Mouse (Mus musculus): ENCODE measurements around the gene Sdc3.
A peak's percentile ranks its signal among the peaks of the same experiment; 100 is the strongest.

Gene Sdc3

DNA sequence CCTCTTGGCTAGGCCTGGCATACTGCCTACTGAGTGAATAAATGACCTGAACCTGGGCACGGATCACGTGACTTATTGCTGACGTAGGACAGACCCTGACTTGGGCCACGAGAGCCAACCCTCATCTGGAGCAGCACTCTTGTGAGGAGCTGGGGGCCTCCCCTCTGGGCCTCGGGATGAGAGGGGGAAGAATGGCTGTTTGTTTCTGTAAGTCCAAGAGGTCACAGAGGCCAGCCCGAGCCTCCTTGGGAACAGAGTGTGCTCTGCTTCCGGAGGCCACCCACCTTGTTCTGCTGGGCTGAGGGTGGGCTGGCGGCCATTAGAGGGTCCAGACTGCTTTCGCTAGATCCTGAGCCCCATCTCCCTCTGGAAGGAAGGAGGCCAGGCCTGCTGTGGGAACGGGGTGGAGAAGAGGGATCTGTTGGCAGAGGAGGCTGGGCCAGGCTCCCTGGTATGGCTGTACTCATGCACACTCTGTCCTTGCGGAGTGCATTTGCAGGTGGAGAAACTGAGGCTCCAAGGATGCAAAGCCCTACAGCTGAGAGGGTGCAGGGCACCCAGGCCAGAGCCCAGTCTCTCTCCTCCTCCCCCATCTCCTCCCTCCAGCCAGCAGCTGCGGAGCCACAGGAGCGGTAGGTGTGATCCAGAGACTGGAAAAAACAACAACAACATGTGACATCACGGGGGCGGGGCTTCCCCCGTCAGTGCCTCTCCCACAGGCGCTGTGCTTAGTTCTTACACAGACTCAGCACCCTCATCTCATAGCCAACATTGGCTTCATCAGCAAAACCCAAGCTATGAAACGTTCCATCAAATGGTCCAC is 36.7 kb downstream of the Sdc3 start:
- DNase-seq (ENCODE audit: low spot score): no peak

GRCm38 (mm10) chr4:130834122-130834521 is 41.8 kb downstream of the Sdc3 start:
- DNase-seq (ENCODE audit: low spot score): no peak

- DNase-seq (ENCODE audit: low spot score): no peak
These were observed 43.2 kb downstream of the Sdc3 start for GRCm38 (mm10) chr4:130835550-130835949.

DNA sequence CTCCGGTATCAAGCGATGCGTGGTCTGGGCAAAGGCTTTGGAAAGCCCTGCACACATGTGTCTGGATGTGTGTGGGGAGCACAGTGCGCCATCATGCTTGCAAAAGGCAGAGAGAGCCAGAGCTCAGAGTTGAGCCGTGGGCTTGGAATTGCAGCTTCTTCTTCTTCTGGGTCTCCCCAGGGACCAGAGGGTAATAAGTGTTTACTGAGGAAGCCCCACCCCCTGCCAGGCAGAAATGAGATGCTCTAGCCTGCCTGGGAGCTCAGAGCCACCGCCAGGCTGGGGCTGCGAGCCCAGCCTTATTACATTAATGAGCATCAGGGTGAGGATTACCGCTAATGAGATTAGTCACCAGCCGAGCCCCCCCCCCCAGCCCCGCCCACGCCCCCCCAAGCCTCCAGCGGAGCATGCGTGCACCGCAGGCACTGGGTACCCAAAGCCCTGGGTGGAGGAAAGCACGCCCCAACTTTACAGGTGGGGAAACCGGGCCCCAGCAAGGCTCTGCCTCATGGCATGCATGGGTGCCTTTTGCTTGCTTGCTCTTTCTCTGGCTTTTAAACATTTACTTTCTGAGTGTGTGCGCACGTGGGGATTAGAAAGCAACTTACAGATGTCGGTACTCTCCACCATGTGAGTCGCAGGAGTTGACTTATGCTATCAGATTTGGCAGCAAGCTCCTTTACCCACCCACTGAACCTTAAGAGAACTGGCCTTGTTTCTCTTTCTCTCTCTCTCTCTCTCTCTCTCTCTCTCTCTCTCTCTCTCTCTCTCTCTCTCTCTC is 44.1 kb downstream of the Sdc3 start:
- DNase-seq (ENCODE audit: low spot score): no peak

- DNase-seq (ENCODE audit: low spot score): no peak
These were observed 46.2 kb downstream of the Sdc3 start for GRCm38 (mm10) chr4:130838585-130838984.

- DNase-seq (ENCODE audit: low spot score): no peak
These were observed 48.9 kb downstream of the Sdc3 start for GRCm38 (mm10) chr4:130841107-130841840.

DNA sequence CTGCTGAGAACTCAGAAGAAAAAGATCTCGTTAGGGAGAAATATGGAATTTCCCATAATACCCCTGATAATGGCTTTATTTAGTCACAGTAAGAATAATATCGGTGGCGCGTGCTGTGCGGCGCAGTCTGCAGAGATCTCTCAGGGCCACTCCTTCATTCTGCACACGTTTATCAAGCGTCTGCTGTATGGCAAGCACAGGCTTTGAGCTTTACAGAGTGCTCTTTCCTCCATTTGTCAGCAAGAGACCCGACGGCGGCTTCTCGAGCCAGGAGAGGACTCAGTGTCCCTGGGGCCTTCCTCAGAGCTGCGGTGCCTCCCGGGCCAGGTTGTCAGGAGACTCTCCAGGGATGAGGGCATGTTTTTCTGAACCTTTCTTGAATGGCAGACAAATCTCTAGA is 56.5 kb downstream of the Sdc3 start:
- DNase-seq (ENCODE audit: low spot score): no peak

GRCm38 (mm10) chr4:130857661-130858060 is 65.3 kb downstream of the Sdc3 start:
- no peak for DNase-seq (ENCODE audit: low spot score)

DNA sequence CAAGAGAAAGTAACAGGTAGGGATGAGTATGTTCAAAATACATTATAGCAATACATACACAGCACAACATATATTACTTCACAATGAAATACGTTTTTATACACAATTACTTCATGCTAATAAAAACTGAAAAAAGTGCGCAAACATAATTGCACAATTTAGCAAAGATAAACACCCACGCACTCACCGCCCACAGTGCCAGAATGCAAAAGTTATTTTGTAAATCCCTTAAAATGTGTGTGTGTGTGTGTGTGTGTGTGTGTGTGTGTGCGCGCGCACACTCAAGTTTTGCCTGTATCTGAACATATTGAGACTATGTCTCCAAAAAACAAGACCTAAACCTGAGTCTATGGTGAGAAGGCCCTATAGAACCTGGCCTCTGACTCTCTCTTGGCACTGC is 66.5 kb downstream of the Sdc3 start:
- no peak for DNase-seq (ENCODE audit: low spot score)

- no peak for DNase-seq (ENCODE audit: low spot score)
These were observed 67.1 kb downstream of the Sdc3 start for GRCm38 (mm10) chr4:130859467-130859866.

DNA sequence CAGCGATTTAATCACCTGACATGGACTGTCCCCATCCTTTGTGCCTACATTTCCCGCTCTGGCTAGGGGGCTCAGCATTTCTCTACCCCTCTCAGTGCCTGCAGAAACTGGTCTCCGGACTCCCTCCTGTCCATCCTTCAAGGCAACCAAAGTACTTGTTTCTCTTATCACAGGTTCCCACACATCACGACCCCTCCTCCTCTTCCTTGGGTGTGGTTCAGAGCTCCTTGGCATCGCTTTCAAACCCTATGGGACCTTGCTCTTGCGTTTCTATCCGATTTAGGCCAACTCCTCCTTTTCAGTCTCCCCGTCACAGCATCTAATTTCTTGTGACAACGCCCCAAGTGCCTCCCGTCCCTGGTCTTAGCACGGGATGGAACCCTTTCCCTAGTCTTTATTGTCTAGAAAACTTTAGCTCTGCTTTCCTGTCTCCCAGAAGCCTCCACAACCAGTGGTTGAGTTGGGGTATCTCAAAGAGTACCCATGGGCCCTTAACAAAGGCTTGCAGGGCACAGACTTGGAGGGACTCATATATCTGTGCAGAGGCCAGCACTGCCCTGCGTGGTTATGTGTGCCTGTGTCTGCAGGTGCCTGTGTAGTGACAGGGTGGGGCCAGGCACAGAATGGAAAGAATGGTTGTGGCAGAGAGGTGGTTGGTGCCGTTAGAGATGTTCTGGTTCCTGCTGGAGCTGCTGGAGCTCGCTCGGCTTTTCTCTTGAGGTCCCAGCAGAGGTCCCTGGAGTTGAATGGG is 68.7 kb downstream of the Sdc3 start:
- DNase-seq (ENCODE audit: low spot score): no peak

- DNase-seq (ENCODE audit: low spot score): peak; percentile 31
These were observed 69.4 kb downstream of the Sdc3 start for GRCm38 (mm10) chr4:130861653-130862208.

GRCm38 (mm10) chr4:130862538-130862937 is 70.2 kb downstream of the Sdc3 start:
- DNase-seq (ENCODE audit: low spot score): no peak

- DNase-seq (ENCODE audit: low spot score): no peak
These were observed 73.1 kb downstream of the Sdc3 start for GRCm38 (mm10) chr4:130865460-130865859.

DNA sequence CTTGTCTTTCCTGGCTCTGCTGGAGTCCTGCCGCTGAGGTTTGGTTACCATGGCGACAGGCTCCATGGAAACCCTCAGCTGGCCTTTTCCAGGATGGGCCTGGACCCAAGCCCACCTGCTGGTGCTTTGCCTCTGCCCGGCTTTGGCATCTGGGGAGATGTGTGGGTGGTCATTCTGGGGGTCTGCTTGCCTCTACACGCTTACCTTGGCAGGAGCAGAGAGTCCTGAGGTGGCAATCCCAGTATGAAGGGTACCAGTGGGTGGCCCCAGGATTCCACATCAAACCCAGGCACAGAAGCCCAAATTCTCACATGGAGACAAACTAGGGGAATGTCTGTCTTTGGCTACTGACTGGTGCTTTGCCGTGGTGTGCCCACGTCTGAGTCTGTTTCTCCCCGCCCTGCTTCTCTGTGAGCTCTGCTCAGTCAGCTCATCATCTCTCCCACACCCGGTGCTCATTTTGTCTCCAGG is 73.6 kb downstream of the Sdc3 start:
- DNase-seq (ENCODE audit: low spot score): no peak

DNA sequence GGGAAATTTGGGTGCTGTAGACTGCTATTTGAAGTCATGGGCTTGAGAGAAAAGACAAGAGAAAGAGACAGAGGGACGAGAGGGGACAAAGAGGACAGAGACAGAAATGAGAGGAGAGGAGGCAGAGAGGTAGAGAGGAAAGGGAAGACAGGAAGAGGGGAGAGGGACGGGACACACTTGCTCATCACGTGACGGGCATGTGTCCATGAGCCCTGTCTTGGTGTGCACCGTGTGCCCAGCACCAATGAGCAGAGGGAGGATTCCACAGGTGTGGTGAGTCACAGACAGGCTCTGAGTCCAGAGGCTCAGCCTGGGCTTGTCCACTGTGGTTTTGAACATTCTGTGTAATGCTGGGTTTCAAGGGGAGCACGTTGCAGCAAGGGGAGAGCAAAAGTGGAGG is 75.6 kb downstream of the Sdc3 start:
- no peak for DNase-seq (ENCODE audit: low spot score)

- DNase-seq (ENCODE audit: low spot score): no peak
These were observed 76.5 kb downstream of the Sdc3 start for GRCm38 (mm10) chr4:130868803-130869202.

DNA sequence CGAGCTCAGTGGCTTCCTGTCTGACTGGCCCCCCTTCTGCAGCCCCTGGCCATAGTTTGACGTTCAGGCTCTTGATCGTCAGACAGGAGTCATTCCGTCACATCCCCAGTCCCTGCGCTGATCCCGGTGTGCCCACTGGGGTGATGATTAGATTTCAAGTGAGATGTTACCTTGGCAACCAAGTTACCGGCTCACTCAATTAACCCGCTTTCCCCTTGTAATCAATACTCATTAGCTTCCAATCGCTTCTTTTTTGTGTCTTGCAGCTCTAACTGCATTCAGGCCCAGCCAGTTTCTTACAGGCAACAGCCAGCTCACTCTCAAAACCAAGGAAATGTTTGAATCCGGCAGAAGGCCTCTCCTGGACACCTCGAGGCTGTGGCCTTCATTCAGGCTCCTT is 80.1 kb downstream of the Sdc3 start:
- no peak for DNase-seq (ENCODE audit: low spot score)

DNA sequence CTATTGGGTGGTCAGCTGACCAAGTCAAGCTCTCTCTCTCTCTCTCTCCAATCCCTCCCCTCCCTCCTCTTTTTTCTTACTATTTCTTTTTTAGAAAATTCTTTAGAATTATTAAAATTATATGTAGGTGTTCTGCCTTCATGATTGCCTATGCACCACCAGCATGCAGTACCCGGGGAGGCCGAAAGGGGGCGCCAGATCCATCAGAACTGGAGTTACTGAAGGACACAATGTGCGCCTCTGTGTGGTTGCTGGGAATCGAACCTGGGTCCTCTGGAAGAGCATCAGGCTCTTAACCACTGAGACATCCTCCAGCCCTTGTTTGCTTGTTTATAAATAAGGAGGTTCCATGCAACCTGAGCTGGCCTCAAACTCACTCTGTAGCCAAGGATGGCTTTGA is 81.1 kb downstream of the Sdc3 start:
- no peak for DNase-seq (ENCODE audit: low spot score)

DNA sequence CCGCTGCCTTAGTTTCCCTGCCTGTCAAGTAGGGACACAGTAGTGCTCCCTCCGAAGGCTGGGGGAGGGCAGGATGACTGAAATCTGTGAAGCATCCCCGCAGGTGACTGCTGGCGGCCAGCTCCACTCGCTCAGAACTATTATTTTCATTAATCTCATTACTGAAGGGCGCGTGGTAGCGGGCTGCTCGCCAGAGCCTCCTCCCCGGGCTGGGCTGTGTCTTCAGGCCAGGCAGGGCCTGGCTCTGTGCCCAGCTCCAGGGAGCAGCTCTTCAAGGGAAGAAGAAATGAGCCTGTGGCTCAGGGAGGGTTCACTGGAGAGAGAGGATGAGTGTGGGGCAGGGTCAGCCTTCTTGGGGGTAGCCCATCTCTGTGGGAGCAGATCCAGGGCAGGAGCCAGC is 82.3 kb downstream of the Sdc3 start:
- no peak for DNase-seq (ENCODE audit: low spot score)
